Mouse (Mus musculus) forebrain, embryonic 11.5 days (tissue): Measurements from ENCODE around the gene Cd86. TPM values are rescaled to one million over a fixed set of nuclear protein-coding genes. Genes with fewer than 3 reads are reported as not detected.

Experiments used
- ATAC-seq: fragments of 200-750 bp; cut with Nextera tagmentation; replicated peaks from 2 replicates; pipeline ENCODE4 v1.8.0; 2017; ENCODE audit warnings: moderate TSS enrichment; ENCODE audit not compliant: low FRiP score
- DNase-seq: peaks from one replicate; pipeline ENCODE4 v3.0.0-alpha.2; 2017; ENCODE audit warnings: low spot score
- H3K27ac ChIP-seq: fragments of 300-500 bp; sonication (generic); 2 replicates; pipeline ENCODE4 v1.5.1; 2014; ENCODE audit warnings: low read depth, low read length
- H3K27me3 ChIP-seq: fragments of 300-500 bp; sonication (generic); 2 replicates; pipeline ENCODE4 v1.6.1; 2014; ENCODE audit warnings: mild to moderate bottlenecking, low read length, mixed read lengths; ENCODE audit not compliant: control insufficient read depth, insufficient read depth
- H3K36me3 ChIP-seq: fragments of 300-500 bp; sonication (generic); 2 replicates; pipeline ENCODE4 v1.6.1; 2014; ENCODE audit warnings: mild to moderate bottlenecking, low read length, moderate library complexity, mixed read lengths; ENCODE audit not compliant: control insufficient read depth, insufficient read depth
- H3K4me1 ChIP-seq: fragments of 300-500 bp; sonication (generic); replicated peaks from 2 replicates; pipeline ENCODE4 v1.6.1; 2014; ENCODE audit warnings: low read length, mixed read lengths; ENCODE audit not compliant: control insufficient read depth, insufficient read depth
- H3K4me2 ChIP-seq: fragments of 300-500 bp; sonication (generic); 2 replicates; pipeline ENCODE4 v1.6.1; 2014; ENCODE audit warnings: low read depth, mild to moderate bottlenecking, low read length, moderate library complexity, mixed read lengths; ENCODE audit not compliant: severe bottlenecking
- H3K4me3 ChIP-seq: fragments of 300-500 bp; sonication (generic); 2 replicates; pipeline ENCODE4 v1.5.1; 2014; ENCODE audit warnings: low read depth, low read length
- H3K9ac ChIP-seq: fragments of 300-500 bp; sonication (generic); 2 replicates; pipeline ENCODE4 v1.6.1; 2014; ENCODE audit warnings: low read length
- H3K9me3 ChIP-seq: fragments of 300-500 bp; sonication (generic); 2 replicates; pipeline ENCODE4 v1.6.1; 2016; ENCODE audit warnings: low read length, mixed read lengths; ENCODE audit not compliant: control insufficient read depth
- WGBS: fragments of 180-500 bp; shearing (Covaris S2); extraction: QIAGEN DNeasy Blood & Tissue Kit; methylation state at CpG from one replicate; pipeline ENCODE4 v1.1.7; 2014; 5-methylcytosine and 5-hydroxymethylcytosine counted together
- polyA plus RNA-seq: library from polyadenylated mRNA; unstranded; fragments of >200 nt; fragmentation: Nextera tagmentation; extraction: Ambion mirVana; gene quantifications from 2 replicates; pipeline ENCODE4 v1.2.1, GENCODE M21; 2014

The Cd86 gene
- polyA plus RNA-seq, 1 experiment from 2014 or later: 1.4 TPM

GRCm38 (mm10) chr16:36634421-36634820 lies 31.5 kb downstream of the Cd86 start:
- H3K9me3 ChIP-seq: no peaks in the 10 kb centered on the region; the same call in 1 of the 2 replicates
- no peak overlapping the region for H3K4me2 ChIP-seq
- H3K27ac ChIP-seq: no peak overlapping the region
- H3K9ac ChIP-seq: no peak overlapping the region
- no peak for ATAC-seq
- WGBS: 95% methylated on average over 2 of the region's 2 CpGs
- H3K36me3 ChIP-seq: no peaks in the 10 kb centered on the region
- H3K4me1 ChIP-seq: no peaks in the 10 kb centered on the region
- no peak for DNase-seq
- H3K4me3 ChIP-seq: no peak overlapping the region
- no peaks in the 10 kb centered on the region for H3K27me3 ChIP-seq

GRCm38 (mm10) chr16:36632229-36632628 lies 33.7 kb downstream of the Cd86 start:
- no peak overlapping the region for H3K4me3 ChIP-seq
- H3K9me3 ChIP-seq: no peaks in the 10 kb centered on the region
- H3K36me3 ChIP-seq: no peaks in the 10 kb centered on the region
- H3K4me2 ChIP-seq: no peak overlapping the region
- H3K27ac ChIP-seq: no peak overlapping the region
- no peaks in the 10 kb centered on the region for H3K4me1 ChIP-seq
- 94% methylated on average over 8 of the region's 8 CpGs for WGBS
- DNase-seq: no peak
- H3K9ac ChIP-seq: no peak overlapping the region
- no peaks in the 10 kb centered on the region for H3K27me3 ChIP-seq
- ATAC-seq: no peak

GRCm38 (mm10) chr16:36631607-36632006 lies 34.3 kb downstream of the Cd86 start:
- no peak overlapping the region for H3K9ac ChIP-seq
- H3K4me2 ChIP-seq: no peak overlapping the region
- no peaks in the 10 kb centered on the region for H3K36me3 ChIP-seq
- no peaks in the 10 kb centered on the region for H3K9me3 ChIP-seq
- H3K27me3 ChIP-seq: no peaks in the 10 kb centered on the region
- DNase-seq (no peak), ATAC-seq (no peak)
- H3K4me1 ChIP-seq: no peaks in the 10 kb centered on the region
- 92% methylated on average over 5 of the region's 5 CpGs for WGBS
- no peak overlapping the region for H3K27ac ChIP-seq
- no peak overlapping the region for H3K4me3 ChIP-seq

- Histone ChIP-seq H3K4me3 (no peak overlapping the region), H3K4me1 (no peaks in the 10 kb centered on the region), H3K27me3 (no peaks in the 10 kb centered on the region), H3K36me3 (no peaks in the 10 kb centered on the region), H3K9ac (no peak overlapping the region), H3K4me2 (no peak overlapping the region), H3K9me3 (no peaks in the 10 kb centered on the region), H3K27ac (no peak overlapping the region)
- WGBS: 91% methylated on average over 1 of the region's 1 CpGs
- ATAC-seq (no peak), DNase-seq (no peak)
Observed at GRCm38 (mm10) chr16:36627740-36628139, 38.1 kb downstream of the Cd86 start.

GRCm38 (mm10) chr16:36626567-36627197 lies 39.2 kb downstream of the Cd86 start:
- no peaks in the 10 kb centered on the region for H3K4me1 ChIP-seq
- H3K9ac ChIP-seq: no peak overlapping the region
- no peaks in the 10 kb centered on the region for H3K27me3 ChIP-seq
- no peak overlapping the region for H3K27ac ChIP-seq
- H3K9me3 ChIP-seq: no peaks in the 10 kb centered on the region
- H3K4me3 ChIP-seq: no peak overlapping the region
- no peak for DNase-seq
- 94% methylated on average over 5 of the region's 5 CpGs for WGBS
- H3K4me2 ChIP-seq: no peak overlapping the region
- no peaks in the 10 kb centered on the region for H3K36me3 ChIP-seq
- no peak for ATAC-seq

- Histone ChIP-seq H3K4me3 (no peak overlapping the region), H3K4me1 (no peaks in the 10 kb centered on the region), H3K36me3 (no peaks in the 10 kb centered on the region), H3K4me2 (no peak overlapping the region), H3K27ac (no peak overlapping the region), H3K27me3 (no peaks in the 10 kb centered on the region), H3K9me3 (no peaks in the 10 kb centered on the region), H3K9ac (no peak overlapping the region)
- DNase-seq: no peak
- no peak for ATAC-seq
- 96% methylated on average over 1 of the region's 1 CpGs for WGBS
Observed at GRCm38 (mm10) chr16:36625909-36626308, 40.0 kb downstream of the Cd86 start.

- no peaks in the 10 kb centered on the region for H3K9me3 ChIP-seq
- no peak overlapping the region for H3K9ac ChIP-seq
- H3K36me3 ChIP-seq: no peaks in the 10 kb centered on the region
- WGBS: 88% methylated on average over 3 of the region's 3 CpGs
- no peak overlapping the region for H3K4me2 ChIP-seq
- H3K27me3 ChIP-seq: no peaks in the 10 kb centered on the region
- H3K4me1 ChIP-seq: no peaks in the 10 kb centered on the region
- DNase-seq (no peak), ATAC-seq (no peak)
- no peak overlapping the region for H3K27ac ChIP-seq
- no peak overlapping the region for H3K4me3 ChIP-seq
Observed at GRCm38 (mm10) chr16:36622320-36622719, 43.6 kb downstream of the Cd86 start.

GRCm38 (mm10) chr16:36621108-36621507 lies 44.8 kb downstream of the Cd86 start:
- Histone ChIP-seq H3K4me2 (no peak overlapping the region), H3K36me3 (no peaks in the 10 kb centered on the region), H3K4me1 (no peaks in the 10 kb centered on the region), H3K9ac (no peak overlapping the region), H3K4me3 (no peak overlapping the region), H3K9me3 (no peaks in the 10 kb centered on the region), H3K27me3 (no peaks in the 10 kb centered on the region), H3K27ac (no peak overlapping the region)
- no peak for DNase-seq
- no peak for ATAC-seq
- 83% methylated on average over 3 of the region's 3 CpGs for WGBS

GRCm38 (mm10) chr16:36613701-36614100 lies 52.2 kb downstream of the Cd86 start:
- H3K9ac ChIP-seq: no peak overlapping the region
- no peaks in the 10 kb centered on the region for H3K36me3 ChIP-seq
- no peak for ATAC-seq
- DNase-seq: no peak
- no peaks in the 10 kb centered on the region for H3K9me3 ChIP-seq
- 77% methylated on average over 2 of the region's 2 CpGs for WGBS
- H3K4me3 ChIP-seq: no peak overlapping the region
- no peak overlapping the region for H3K4me2 ChIP-seq
- no peak overlapping the region for H3K27ac ChIP-seq
- no peaks in the 10 kb centered on the region for H3K4me1 ChIP-seq
- no peaks in the 10 kb centered on the region for H3K27me3 ChIP-seq
